Mouse (Mus musculus) ES-E14 (cell line): Measurements from ENCODE around the gene Draxin. TPM values are rescaled to one million over a fixed set of nuclear protein-coding genes. Genes with fewer than 3 reads are reported as not detected.
"Not testable (repeated sequence)": the region's sequence is repeated elsewhere in the genome, so short reads cannot be mapped to it uniquely, and the experiment has no call there.

Source experiments
- DNase-seq: peaks from one replicate; pipeline ENCODE4 v3.0.0-alpha.2; 2013; ENCODE audit warnings: low read depth, low spot score
- H3K27ac ChIP-seq: 2 replicates; pipeline ENCODE4 v1.5.1; 2012; ENCODE audit warnings: low read depth, mild to moderate bottlenecking, low read length, moderate library complexity, mixed read lengths; ENCODE audit not compliant: poor library complexity, insufficient read depth, severe bottlenecking
- H3K36me3 ChIP-seq: 2 replicates; pipeline ENCODE4 v1.6.1; 2012; ENCODE audit warnings: mild to moderate bottlenecking, low read length, moderate library complexity, mixed read lengths; ENCODE audit not compliant: control insufficient read depth, poor library complexity, insufficient read depth, severe bottlenecking
- H3K4me1 ChIP-seq, 2 experiments: fragments of 150-350 bp in 1 of 2; sonication (generic) in 1 of 2; 2 replicates each; pipeline ENCODE4 v1.6.1; 2012; ENCODE audit warnings: low read length in 2 of 2, mild to moderate bottlenecking in 1 of 2, mixed read lengths in 1 of 2; ENCODE audit not compliant: control insufficient read depth in 2 of 2, insufficient read depth in 2 of 2, poor library complexity in 1 of 2
- H3K4me3 ChIP-seq, 2 experiments: fragments of 150-350 bp in 1 of 2; sonication (generic) in 1 of 2; 2 replicates each; pipeline ENCODE4 v1.5.1; 2012; ENCODE audit warnings: low read length in 2 of 2, low read depth in 1 of 2, mild to moderate bottlenecking in 1 of 2, mixed read lengths in 1 of 2; ENCODE audit not compliant: insufficient read depth in 1 of 2, poor library complexity in 1 of 2, severe bottlenecking in 1 of 2
- H3K9ac ChIP-seq: 2 replicates; pipeline ENCODE4 v1.6.1; 2012; ENCODE audit warnings: low read depth, mild to moderate bottlenecking, low read length, mixed read lengths; ENCODE audit not compliant: poor library complexity, insufficient read depth, severe bottlenecking
- H3K9me3 ChIP-seq: fragments of 150-350 bp; sonication (generic); 2 replicates; pipeline ENCODE4 v1.6.1; 2012; ENCODE audit warnings: low read depth, mild to moderate bottlenecking, low read length; ENCODE audit not compliant: control insufficient read depth, insufficient read depth
- CHD2 ChIP-seq: IDR thresholded peaks from 2 replicates; pipeline ENCODE4 v1.6.1; 2014; ENCODE audit warnings: mild to moderate bottlenecking, low read depth, low read length, inconsistent platforms
- HCFC1 ChIP-seq: IDR thresholded peaks from 2 replicates; pipeline ENCODE4 v1.6.1; 2012; ENCODE audit warnings: low read length, inconsistent platforms, borderline replicate concordance; ENCODE audit not compliant: insufficient read depth
- MAFK ChIP-seq: IDR thresholded peaks from 2 replicates; pipeline ENCODE4 v1.6.1; 2014; ENCODE audit warnings: mild to moderate bottlenecking, low read depth, low read length, inconsistent platforms; ENCODE audit not compliant: insufficient read depth
- ZC3H11A ChIP-seq: IDR thresholded peaks from 2 replicates; pipeline ENCODE4 v1.6.1; 2012; ENCODE audit warnings: low read depth, mild to moderate bottlenecking, inconsistent platforms, low read length, borderline replicate concordance
- ZNF384 ChIP-seq: IDR thresholded peaks from 2 replicates; pipeline ENCODE4 v1.6.1; 2012; ENCODE audit warnings: low read depth, low read length, inconsistent platforms
- in situ Hi-C, 2 experiments: fragments of 600-800 bp; cut with MboI; formaldehyde crosslinking; loops; one replicate each; pipeline ENCODE4 v1.15.1; 2025; ENCODE audit warnings: low sequenced_read_pairs in 2 of 2, inconsistent platforms in 1 of 2; ENCODE audit not compliant: unreplicated experiment in 2 of 2
- total RNA-seq: library from RNA; depleted of rRNA; stranded (reverse); fragments of 300-350 nt; gene quantifications from 2 replicates; pipeline ENCODE4 v1.2.3, GENCODE M21; 2012; rRNA removed

The Draxin gene
- total RNA-seq, result 0.76 and 1.3 TPM in 2 replicates

- no peak within 1 kb of the TSS for H3K27ac ChIP-seq
- no peak for DNase-seq
These were observed at the start of gene Draxin for GRCm38 (mm10) chr4:148130561-148131413. Draxin (minus strand) TSS chr4:148130698.

DNA sequence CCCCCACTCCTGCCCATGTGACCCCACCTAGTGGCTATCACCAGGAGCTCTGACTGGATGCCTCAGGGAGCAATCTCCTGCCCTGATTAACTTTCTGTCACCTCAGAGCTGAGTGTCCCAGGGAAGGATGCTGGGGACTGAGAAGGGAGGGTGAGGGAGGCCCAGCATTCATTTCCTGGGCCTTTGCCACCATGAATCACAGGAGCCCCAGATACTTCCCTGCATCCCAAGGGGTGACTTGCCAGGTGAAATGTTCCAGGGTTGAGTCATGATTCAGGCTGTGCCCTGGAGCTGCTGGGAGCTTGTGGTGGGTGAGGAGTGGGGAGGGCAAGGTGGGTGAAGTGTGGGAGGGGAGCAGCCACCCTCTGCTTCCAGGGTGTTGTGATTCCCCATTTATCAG lies 47.2 kb upstream of the Draxin start:
- Histone ChIP-seq H3K4me1 (no peaks in the 10 kb centered on the region), H3K9ac (no peak overlapping the region), H3K36me3 (no peaks in the 10 kb centered on the region), H3K4me3 (no peak overlapping the region), H3K9me3 (no peaks in the 10 kb centered on the region), H3K27ac (no peak overlapping the region)
- in situ Hi-C loops, result loop anchor here in 1 of 2 experiments (10.0 kb wide), 2 partner anchors 207 to 427 kb away; partner anchors contain the start of gene Masp2
- no peak for TF ChIP-seq ZC3H11A
- TF ChIP-seq CHD2, result no peak
- TF ChIP-seq HCFC1, result no peak
- no peak for TF ChIP-seq ZNF384
- no peak for DNase-seq

More at GRCm38 (mm10) chr4:148130561-148131413, at the start of gene Draxin:
- Histone ChIP-seq H3K4me1 (peaks cover 0 to 5% of the 10 kb centered on the region in 2 experiments; a peak in 1 of 4 replicates), H3K36me3 (no peaks in the 10 kb centered on the region), H3K9me3 (no peaks in the 10 kb centered on the region), H3K9ac (peak within 1 kb of the TSS; percentile 54), H3K4me3 (peak within 1 kb of the TSS; percentile 71 to 74)
- no peak for TF ChIP-seq ZNF384
- no peak for TF ChIP-seq CHD2
- no peak for TF ChIP-seq HCFC1
- no peak for TF ChIP-seq ZC3H11A
- no peak for TF ChIP-seq MAFK
- in situ Hi-C loops, result no loop called here

DNA sequence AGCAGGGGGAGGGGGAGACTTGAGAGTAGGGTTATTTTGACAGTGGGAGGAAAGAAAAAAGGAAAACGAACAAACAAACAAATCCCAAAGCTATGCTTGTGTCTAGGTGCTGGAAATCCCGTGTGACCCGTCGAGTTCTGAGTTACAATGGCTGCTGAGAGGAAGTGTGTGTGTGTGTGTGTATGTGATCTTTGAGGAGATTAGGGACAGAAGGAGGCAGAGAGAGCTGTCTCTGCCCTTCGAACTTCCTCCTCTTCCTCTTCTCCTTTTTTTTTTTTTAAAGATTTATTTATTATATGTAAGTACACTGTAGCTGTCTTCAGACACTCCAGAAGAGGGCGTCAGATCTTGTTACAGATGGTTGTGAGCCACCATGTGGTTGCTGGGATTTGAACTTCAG lies 46.1 kb upstream of the Draxin start:
- H3K9ac ChIP-seq, H3K9me3 ChIP-seq, H3K27ac ChIP-seq, H3K36me3 ChIP-seq, H3K4me1 ChIP-seq, H3K4me3 ChIP-seq, DNase-seq: not testable (repeated sequence)
- in situ Hi-C loops, result loop anchor here in 1 of 2 experiments (10.0 kb wide), 2 partner anchors 208 to 428 kb away; partner anchors contain the start of gene Masp2

GRCm38 (mm10) chr4:148174495-148174862 lies 44.0 kb upstream of the Draxin start:
- Histone ChIP-seq H3K9ac (no peak overlapping the region), H3K4me1 (peaks cover 0 to 3% of the 10 kb centered on the region in 2 experiments; a peak in 2 of 4 replicates), H3K9me3 (no peaks in the 10 kb centered on the region), H3K36me3 (no peaks in the 10 kb centered on the region), H3K27ac (no peak overlapping the region), H3K4me3 (0 out of 4 replicates have a peak overlapping the region, but pooled peaks of 1 of the 2 experiments have one; percentile 16)
- in situ Hi-C loops, result loop anchor here in 1 of 2 experiments (10.0 kb wide), 2 partner anchors 210 to 430 kb away; partner anchors contain the start of gene Masp2
- no peak for DNase-seq
- TF ChIP-seq ZNF384, result no peak
- no peak for TF ChIP-seq MAFK
- TF ChIP-seq CHD2, result no peak
- TF ChIP-seq HCFC1, result no peak
- TF ChIP-seq ZC3H11A, result no peak
